Mouse (Mus musculus) MEL (cell line): ENCODE results near the gene Dzip1.

ENCODE experiments used
- POLR2A ChIP-seq, 2 experiments: IDR thresholded peaks; 2 replicates each; pipeline ENCODE4 v1.6.1; 2011 to 2012; ENCODE audit warnings: low read length in 2 of 2, mild to moderate bottlenecking in 2 of 2, control low read depth in 1 of 2, improper control_type of control experiment in 1 of 2, low read depth in 1 of 2, moderate library complexity in 1 of 2; ENCODE audit not compliant: control insufficient read depth in 1 of 2, insufficient read depth in 1 of 2, poor library complexity in 1 of 2
- POLR2AphosphoS2 ChIP-seq: IDR thresholded peaks from 2 replicates; pipeline ENCODE4 v1.6.1; 2011; ENCODE audit warnings: low read length, improper control_type of control experiment
- UBTF ChIP-seq: IDR thresholded peaks from 2 replicates; pipeline ENCODE4 v1.6.1; 2012; ENCODE audit warnings: low read depth, mild to moderate bottlenecking, inconsistent platforms, low read length, improper control_type of control experiment, moderate library complexity, borderline replicate concordance; ENCODE audit not compliant: insufficient read depth
- USF1 ChIP-seq: IDR thresholded peaks from 2 replicates; pipeline ENCODE4 v1.6.1; 2014; ENCODE audit warnings: low read depth, mild to moderate bottlenecking, inconsistent platforms, low read length, improper control_type of control experiment, moderate library complexity

DNA sequence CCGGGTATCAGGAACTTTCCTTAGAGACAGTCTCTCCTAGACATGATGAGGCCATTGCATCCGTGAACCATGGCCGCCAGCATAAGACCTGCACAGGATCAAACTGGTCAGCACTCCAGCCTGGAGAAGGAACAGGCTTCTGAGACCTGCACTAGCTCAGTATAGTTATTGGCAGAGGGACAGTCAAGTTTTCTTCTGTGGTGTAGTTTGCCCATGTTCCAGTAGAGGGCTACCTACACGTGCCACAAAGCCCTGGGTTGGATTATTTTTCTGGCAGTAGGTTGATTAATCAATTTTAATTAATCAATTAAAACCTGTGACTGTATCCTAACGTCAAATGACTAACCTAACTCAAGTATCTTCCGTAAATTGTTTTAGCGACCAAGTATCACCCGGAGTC lies 6.2 kb downstream of the Dzip1 start:
- TF ChIP-seq USF1 = no peak
- no peak for TF ChIP-seq POLR2AphosphoS2
- TF ChIP-seq UBTF = no peak
- TF ChIP-seq POLR2A (IDR thresholded peaks at IDR 0.05; ENCODE audit: control insufficient read depth in 1 of 2, insufficient read depth in 1 of 2, low read depth in 1 of 2, low read length in 2 of 2, poor library complexity in 1 of 2) = no peak
